Mouse (Mus musculus): ENCODE results near the gene Gm20517.
"Not testable (repeated sequence)": the region's sequence is repeated elsewhere in the genome, so short reads cannot be mapped to it uniquely, and the experiment has no call there.

DNA sequence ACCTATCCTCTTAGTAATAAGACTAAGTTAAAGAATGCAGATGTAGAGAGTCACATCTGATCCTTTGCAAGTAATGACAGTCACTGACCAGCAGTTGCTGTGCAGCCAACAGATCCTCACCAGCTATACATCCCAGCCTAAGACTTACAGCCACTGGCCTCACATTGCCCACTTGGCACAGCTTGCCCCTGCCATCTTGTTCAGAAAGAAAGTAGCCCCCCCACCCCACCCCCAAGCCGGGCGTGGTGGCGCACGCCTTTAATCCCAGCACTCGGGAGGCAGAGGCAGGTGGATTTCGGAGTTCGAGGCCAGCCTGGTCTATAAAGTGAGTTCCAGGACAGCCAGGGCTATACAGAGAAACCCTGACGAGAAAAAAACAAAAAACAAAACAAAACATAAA is 43.0 kb downstream of the Gm20517 start:
- not testable (repeated sequence) for TF ChIP-seq CTCF, POLR2A (IDR thresholded peaks at IDR 0.05; ENCODE audit: insufficient read depth, low read depth, low read length)
